Mouse (Mus musculus) forebrain, embryonic 13.5 days (tissue): Measurements from ENCODE around the gene Chrna10. TPM values are rescaled to one million over a fixed set of nuclear protein-coding genes. Genes with fewer than 3 reads are reported as not detected.

ENCODE experiments used
- ATAC-seq: fragments of 200-750 bp; cut with Nextera tagmentation; 2 replicates; pipeline ENCODE4 v1.8.0; 2017
- H3K27ac ChIP-seq: fragments of 300-500 bp; sonication (generic); 2 replicates; pipeline ENCODE4 v1.5.1; 2015; ENCODE audit warnings: inconsistent platforms, mild to moderate bottlenecking, moderate library complexity
- H3K27me3 ChIP-seq: fragments of 300-500 bp; sonication (generic); 2 replicates; pipeline ENCODE4 v1.6.1; 2015; ENCODE audit warnings: mild to moderate bottlenecking, inconsistent platforms
- H3K36me3 ChIP-seq: fragments of 300-500 bp; sonication (generic); 2 replicates; pipeline ENCODE4 v1.6.1; 2015; ENCODE audit warnings: mild to moderate bottlenecking, inconsistent platforms; ENCODE audit not compliant: poor library complexity, severe bottlenecking
- H3K4me1 ChIP-seq: fragments of 300-500 bp; sonication (generic); 2 replicates; pipeline ENCODE4 v1.6.1; 2015; ENCODE audit warnings: inconsistent platforms
- H3K4me2 ChIP-seq: fragments of 300-500 bp; sonication (generic); 2 replicates; pipeline ENCODE4 v1.6.1; 2015; ENCODE audit warnings: inconsistent platforms, mild to moderate bottlenecking, moderate library complexity
- H3K4me3 ChIP-seq: fragments of 300-500 bp; sonication (generic); 2 replicates; pipeline ENCODE4 v1.5.1; 2015; ENCODE audit warnings: mild to moderate bottlenecking, inconsistent platforms
- H3K9ac ChIP-seq: fragments of 300-500 bp; sonication (generic); 2 replicates; pipeline ENCODE4 v1.6.1; 2015; ENCODE audit warnings: mild to moderate bottlenecking, inconsistent platforms
- H3K9me3 ChIP-seq: fragments of 300-500 bp; sonication (generic); replicated peaks from 2 replicates; pipeline ENCODE4 v1.6.1; 2016; ENCODE audit warnings: inconsistent platforms
- WGBS: fragments of 180-500 bp; shearing (Covaris S2); methylation state at CpG from one replicate; pipeline ENCODE4 v1.1.7; 2015; 5-methylcytosine and 5-hydroxymethylcytosine counted together
- polyA plus RNA-seq: library from polyadenylated mRNA; unstranded; fragments of >200 nt; fragmentation: Nextera tagmentation; extraction: Ambion mirVana; gene quantifications from 2 replicates; pipeline ENCODE4 v1.2.1, GENCODE M21; 2015

Chrna10 gene
- polyA plus RNA-seq, 1 experiment from 2014 or later, result not detected

GRCm38 (mm10) chr7:102104126-102104525 lies 12.5 kb downstream of the Chrna10 start:
- Histone ChIP-seq H3K4me3 (no peak overlapping the region), H3K4me1 (peaks cover 21% of the 10 kb centered on the region), H3K27ac (no peak overlapping the region), H3K36me3 (no peaks in the 10 kb centered on the region), H3K9me3 (no peaks in the 10 kb centered on the region), H3K4me2 (no peak overlapping the region), H3K9ac (no peak overlapping the region), H3K27me3 (0 out of 2 replicates have a peak, but pooled peaks cover 5% of the 10 kb centered on the region)
- 78% methylated on average over 5 of the region's 5 CpGs for WGBS
- ATAC-seq, result no peak

GRCm38 (mm10) chr7:102103555-102103954 lies 13.1 kb downstream of the Chrna10 start:
- Histone ChIP-seq H3K4me3 (no peak overlapping the region), H3K9me3 (no peaks in the 10 kb centered on the region), H3K9ac (no peak overlapping the region), H3K4me1 (peaks cover 21% of the 10 kb centered on the region), H3K27ac (no peak overlapping the region), H3K4me2 (no peak overlapping the region), H3K36me3 (no peaks in the 10 kb centered on the region), H3K27me3 (0 out of 2 replicates have a peak, but pooled peaks cover 8% of the 10 kb centered on the region)
- WGBS, result 85% methylated on average over 2 of the region's 2 CpGs
- no peak for ATAC-seq

DNA sequence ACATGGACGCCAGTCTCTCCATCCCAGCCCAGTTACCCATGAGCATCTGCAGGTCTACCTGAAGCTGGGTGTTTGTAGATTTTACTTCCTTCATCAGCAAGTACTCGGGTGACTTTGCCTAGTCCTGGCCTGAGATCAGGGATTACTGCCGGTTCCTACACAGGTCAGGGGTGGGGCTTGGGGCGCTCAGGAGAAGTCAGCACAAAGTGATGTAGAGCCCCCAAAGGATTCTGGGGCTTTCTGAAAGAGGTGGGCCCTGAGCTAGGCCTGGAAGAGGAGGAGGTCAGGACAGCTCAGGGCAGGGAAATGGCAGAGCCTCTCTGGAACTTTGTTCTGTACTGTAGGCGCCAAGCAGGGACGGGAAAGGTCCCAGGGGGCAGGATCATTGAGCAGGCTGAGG lies 13.9 kb downstream of the Chrna10 start:
- peaks cover 21% of the 10 kb centered on the region for H3K4me1 ChIP-seq
- 0 out of 2 replicates have a peak, but pooled peaks cover 8% of the 10 kb centered on the region for H3K27me3 ChIP-seq
- H3K27ac ChIP-seq, result no peak overlapping the region
- H3K36me3 ChIP-seq, result no peaks in the 10 kb centered on the region
- H3K9me3 ChIP-seq, result no peaks in the 10 kb centered on the region
- no peak overlapping the region for H3K4me2 ChIP-seq
- H3K9ac ChIP-seq, result no peak overlapping the region
- WGBS, result 40% methylated on average over 6 of the region's 6 CpGs
- H3K4me3 ChIP-seq, result no peak overlapping the region
- ATAC-seq, result no peak

- Histone ChIP-seq H3K9me3 (no peaks in the 10 kb centered on the region), H3K27me3 (0 out of 2 replicates have a peak, but pooled peaks cover 8% of the 10 kb centered on the region), H3K36me3 (no peaks in the 10 kb centered on the region), H3K4me3 (no peak overlapping the region), H3K27ac (no peak overlapping the region), H3K9ac (no peak overlapping the region), H3K4me2 (no peak overlapping the region), H3K4me1 (peaks cover 21% of the 10 kb centered on the region)
- 49% methylated on average over 8 of the region's 8 CpGs for WGBS
- no peak for ATAC-seq
Observed at GRCm38 (mm10) chr7:102102241-102102640, 14.4 kb downstream of the Chrna10 start.

DNA sequence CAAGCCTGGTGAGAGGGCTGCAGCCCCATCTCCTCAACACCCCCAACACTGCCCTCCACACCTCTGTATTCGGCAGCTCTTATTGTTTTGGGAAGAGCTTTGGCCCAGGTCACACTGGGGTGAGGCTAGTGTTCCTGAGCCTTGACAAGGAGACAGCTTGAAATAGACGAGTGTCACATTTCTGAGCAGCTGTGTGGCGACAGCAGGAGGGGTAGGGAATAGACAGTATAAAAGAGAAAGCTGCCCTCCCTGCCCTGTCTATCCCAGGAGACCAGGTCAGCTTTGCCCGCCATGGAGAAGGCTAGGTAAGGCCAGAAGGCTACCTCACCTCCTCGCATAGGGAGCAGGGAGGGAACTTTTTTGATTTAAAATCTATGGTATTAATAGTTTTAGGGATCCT lies 15.1 kb downstream of the Chrna10 start, which contains the start of gene Art1:
TSS of gene Art1 (plus strand) at position 257 of the 400 bp plus-strand sequence.
- H3K4me2 ChIP-seq, result peak within 1 kb of the TSS; percentile 58; the same call in 1 of the 2 replicates
- H3K36me3 ChIP-seq, result no peaks in the 10 kb centered on the region
- H3K27me3 ChIP-seq, result 0 out of 2 replicates have a peak, but pooled peaks cover 8% of the 10 kb centered on the region
- no peak within 1 kb of the TSS for H3K4me3 ChIP-seq
- no peak for ATAC-seq
- 42% methylated on average over 5 of the region's 5 CpGs for WGBS
- H3K9me3 ChIP-seq, result no peaks in the 10 kb centered on the region
- H3K4me1 ChIP-seq, result peaks cover 15% of the 10 kb centered on the region
- H3K9ac ChIP-seq, result no peak within 1 kb of the TSS
- no peak within 1 kb of the TSS for H3K27ac ChIP-seq

DNA sequence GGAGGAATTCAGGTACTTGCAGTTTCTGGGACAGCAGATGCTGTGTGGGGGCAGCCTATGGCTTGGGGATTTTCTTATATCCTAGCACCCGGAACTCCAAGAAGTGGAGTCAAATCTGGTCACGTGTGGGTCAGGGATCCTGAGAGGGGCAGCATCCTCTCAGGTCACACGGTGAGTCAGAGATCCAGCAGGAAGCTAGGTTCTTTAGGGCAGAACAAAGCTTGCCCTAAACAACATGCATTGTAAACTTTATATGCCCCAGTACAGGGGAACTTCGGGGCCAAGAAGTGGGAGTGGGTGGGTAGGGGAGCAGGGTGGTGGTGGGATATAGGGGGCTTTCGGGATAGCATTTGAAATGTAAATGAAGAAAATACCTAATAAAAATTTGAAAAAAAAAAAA lies 15.8 kb downstream of the Chrna10 start:
- no peak overlapping the region for H3K27ac ChIP-seq
- no peak overlapping the region for H3K4me2 ChIP-seq
- H3K36me3 ChIP-seq, result no peaks in the 10 kb centered on the region
- no peak overlapping the region for H3K4me3 ChIP-seq
- H3K9ac ChIP-seq, result no peak overlapping the region
- no peaks in the 10 kb centered on the region for H3K9me3 ChIP-seq
- ATAC-seq, result no peak
- peaks cover 15% of the 10 kb centered on the region for H3K4me1 ChIP-seq
- H3K27me3 ChIP-seq, result 0 out of 2 replicates have a peak, but pooled peaks cover 8% of the 10 kb centered on the region
- 66% methylated on average over 5 of the region's 5 CpGs for WGBS

- Histone ChIP-seq H3K4me3 (peak overlapping the region; percentile 28), H3K27me3 (0 out of 2 replicates have a peak, but pooled peaks cover 8% of the 10 kb centered on the region), H3K27ac (no peak overlapping the region), H3K4me2 (peak overlapping the region; percentile 58), H3K36me3 (peaks cover 3% of the 10 kb centered on the region; the same call in 1 of the 2 replicates), H3K9ac (peak overlapping the region; percentile 38; the same call in 1 of the 2 replicates), H3K9me3 (no peaks in the 10 kb centered on the region), H3K4me1 (peaks cover 15% of the 10 kb centered on the region)
- ATAC-seq, result peak; percentile 74
- 4% methylated on average over 30 of the region's 30 CpGs for WGBS
Observed at GRCm38 (mm10) chr7:102099760-102100661, 16.6 kb downstream of the Chrna10 start.

DNA sequence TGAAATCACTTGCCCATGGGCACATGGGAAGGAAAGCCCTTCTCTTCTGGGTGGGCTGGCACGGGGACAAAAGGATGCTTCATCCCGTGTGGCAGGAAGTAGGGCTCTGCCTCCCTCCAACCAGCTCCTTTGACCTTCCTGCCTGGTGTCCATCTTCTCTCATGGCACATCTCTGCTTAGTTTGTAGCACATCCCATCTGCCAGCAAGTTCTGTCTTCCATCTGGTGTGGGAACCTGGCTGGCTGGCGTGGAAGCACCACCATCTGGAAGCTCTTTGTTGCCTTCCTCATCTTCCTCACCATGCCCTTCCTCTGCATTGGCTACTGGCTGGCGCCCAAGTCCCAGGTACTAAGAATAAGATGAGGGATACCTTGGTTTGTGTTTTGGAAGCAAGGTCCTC lies 29.3 kb downstream of the Chrna10 start:
- Histone ChIP-seq H3K36me3 (peaks cover 63% of the 10 kb centered on the region), H3K4me3 (no peak overlapping the region), H3K4me1 (no peaks in the 10 kb centered on the region), H3K9ac (no peak overlapping the region), H3K27ac (no peak overlapping the region), H3K4me2 (no peak overlapping the region), H3K27me3 (no peaks in the 10 kb centered on the region), H3K9me3 (no peaks in the 10 kb centered on the region)
- ATAC-seq, result no peak
- 82% methylated on average over 4 of the region's 4 CpGs for WGBS

DNA sequence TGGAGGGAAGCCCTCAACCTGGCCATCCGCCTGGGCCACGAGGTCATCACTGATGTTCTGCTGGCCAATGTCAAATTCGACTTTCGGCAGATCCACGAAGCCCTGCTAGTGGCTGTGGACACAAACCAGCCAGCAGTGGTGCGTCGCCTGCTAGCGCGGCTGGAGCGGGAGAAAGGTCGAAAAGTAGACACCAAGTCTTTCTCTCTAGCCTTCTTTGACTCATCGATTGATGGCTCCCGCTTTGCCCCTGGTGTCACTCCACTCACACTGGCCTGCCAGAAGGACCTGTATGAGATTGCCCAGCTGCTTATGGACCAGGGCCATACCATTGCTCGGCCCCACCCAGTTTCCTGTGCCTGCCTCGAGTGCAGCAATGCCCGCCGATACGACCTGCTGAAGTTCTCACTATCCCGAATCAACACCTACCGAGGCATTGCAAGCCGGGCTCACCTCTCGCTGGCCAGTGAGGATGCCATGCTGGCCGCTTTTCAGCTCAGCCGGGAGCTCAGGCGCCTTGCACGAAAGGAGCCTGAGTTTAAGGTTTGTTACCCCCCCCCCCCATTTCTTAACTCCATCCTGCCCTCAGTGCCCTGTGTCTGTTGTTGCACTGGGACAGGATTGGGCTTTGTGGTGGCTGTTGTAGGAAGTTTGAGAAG lies 32.5 kb downstream of the Chrna10 start:
- H3K4me1 ChIP-seq, result no peaks in the 10 kb centered on the region
- H3K36me3 ChIP-seq, result peaks cover 77% of the 10 kb centered on the region
- no peak for ATAC-seq
- H3K9me3 ChIP-seq, result no peaks in the 10 kb centered on the region
- no peak overlapping the region for H3K4me3 ChIP-seq
- WGBS, result 93% methylated on average over 26 of the region's 26 CpGs
- H3K27me3 ChIP-seq, result no peaks in the 10 kb centered on the region
- no peak overlapping the region for H3K4me2 ChIP-seq
- no peak overlapping the region for H3K27ac ChIP-seq
- no peak overlapping the region for H3K9ac ChIP-seq

- Histone ChIP-seq H3K4me2 (no peak within 1 kb of the TSS), H3K4me3 (no peak within 1 kb of the TSS)
Observed at GRCm38 (mm10) chr7:102082816-102083215, 33.8 kb downstream of the Chrna10 start, which contains the start of gene Trpc2. Gene Trpc2, plus strand, starts transcription at chr7:102083116.

GRCm38 (mm10) chr7:102081784-102082183 lies 34.8 kb downstream of the Chrna10 start:
- no peaks in the 10 kb centered on the region for H3K9me3 ChIP-seq
- H3K4me3 ChIP-seq, result no peak overlapping the region
- H3K36me3 ChIP-seq, result peaks cover 80% of the 10 kb centered on the region
- no peak for ATAC-seq
- H3K4me1 ChIP-seq, result no peaks in the 10 kb centered on the region
- H3K9ac ChIP-seq, result no peak overlapping the region
- H3K27me3 ChIP-seq, result no peaks in the 10 kb centered on the region
- H3K4me2 ChIP-seq, result no peak overlapping the region
- no peak overlapping the region for H3K27ac ChIP-seq
- WGBS, result 98% methylated on average over 5 of the region's 5 CpGs

More at GRCm38 (mm10) chr7:102082816-102083215, 33.8 kb downstream of the Chrna10 start, which contains the start of gene Trpc2:
- H3K9me3 ChIP-seq, result no peaks in the 10 kb centered on the region
- H3K4me1 ChIP-seq, result no peaks in the 10 kb centered on the region
- no peak for ATAC-seq
- 90% methylated on average over 5 of the region's 5 CpGs for WGBS
- peaks cover 79% of the 10 kb centered on the region for H3K36me3 ChIP-seq
- H3K27me3 ChIP-seq, result no peaks in the 10 kb centered on the region
- no peak within 1 kb of the TSS for H3K27ac ChIP-seq
- no peak within 1 kb of the TSS for H3K9ac ChIP-seq

GRCm38 (mm10) chr7:102080311-102080710 lies 36.3 kb downstream of the Chrna10 start:
- WGBS, result 92% methylated on average over 8 of the region's 8 CpGs
- Histone ChIP-seq H3K9me3 (no peaks in the 10 kb centered on the region), H3K4me1 (no peaks in the 10 kb centered on the region), H3K36me3 (peaks cover 88% of the 10 kb centered on the region), H3K9ac (no peak overlapping the region), H3K4me3 (no peak overlapping the region), H3K27ac (no peak overlapping the region), H3K27me3 (no peaks in the 10 kb centered on the region), H3K4me2 (no peak overlapping the region)
- ATAC-seq, result no peak
